15 mouse cellular contexts compared by ENCODE assay signal in genomic region chr8:114611075-114611474, GRCm38 (mm10).
"Had no signal": no experiment of that assay in that cellular context is flagged by ENCODE, and none has a peak within 500 bp of the region (broad histone marks: within the 10 kb centered on the region; RNA-seq: fewer than 3 reads in every experiment).

No protein-coding gene starts in this region.

- H3K4me3 ChIP-seq: limb, embryonic 15.5 days; midbrain, embryonic 10.5 days; myocyte; neural tube, embryonic 15.5 days had no signal

- DNase-seq: kidney, adult 9 months; kidney, postnatal 36 days; layer of hippocampus, adult 9-11 months; layer of hippocampus, postnatal 36 days; lung, embryonic 14.5 days; lung, postnatal 10 days; lung, postnatal 4 days; midbrain, embryonic 14.5 days; spleen, adult 18-20 months; thymus, postnatal 36 days had no signal

- H3K27me3 ChIP-seq: neural tube, embryonic 15.5 days had no signal

- ATAC-seq: inflammation-experienced regulatory T-cells, adult 6 months had no signal

- H3K4me1 ChIP-seq: neural tube, embryonic 15.5 days had no signal

- H3K36me3 ChIP-seq: limb, embryonic 15.5 days; midbrain, embryonic 10.5 days; neural tube, embryonic 15.5 days had no signal

- H3K9ac ChIP-seq: limb, embryonic 15.5 days; lung, embryonic 14.5 days; neural tube, embryonic 15.5 days had no signal

- H3K27ac ChIP-seq: limb, embryonic 15.5 days; midbrain, embryonic 10.5 days; neural tube, embryonic 15.5 days had no signal

- H3K9me3 ChIP-seq: limb, embryonic 15.5 days; midbrain, embryonic 10.5 days; neural tube, embryonic 15.5 days had no signal

- H3K4me2 ChIP-seq: limb, embryonic 15.5 days; lung, embryonic 14.5 days; neural tube, embryonic 15.5 days had no signal
